Comparison of ENCODE assay signal across 11 mouse cellular contexts in the genomic region with DNA sequence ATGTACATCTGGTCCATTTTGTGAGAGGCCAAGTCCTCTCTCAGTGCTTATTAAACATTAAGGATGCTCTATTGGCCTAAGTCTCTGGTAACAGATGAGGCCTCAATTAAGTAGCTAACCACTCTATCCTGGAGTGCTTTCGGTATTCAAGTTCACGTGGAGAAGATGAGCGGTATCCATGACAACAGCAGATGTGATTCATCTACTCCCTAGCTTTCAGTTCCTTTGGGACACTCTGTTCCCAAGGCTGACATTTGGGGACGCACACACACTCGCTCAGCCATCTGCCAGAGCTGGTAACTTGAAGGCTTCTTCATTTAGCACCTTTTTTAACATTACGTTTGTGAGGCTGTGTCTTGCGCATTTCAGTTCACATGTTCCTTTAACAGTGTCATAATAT. TPM values are rescaled to one million over a fixed set of nuclear protein-coding genes. Genes with fewer than 3 reads are reported as not detected.
DNase-seq lines count a peak whose midpoint lies in the region; ATAC-seq lines count a peak whose summit lies in the region.
"Had no signal": no experiment of that assay in that cellular context is flagged by ENCODE, and none has a peak within 500 bp of the region (broad histone marks: within the 10 kb centered on the region; RNA-seq: fewer than 3 reads in every experiment).

No protein-coding gene starts in this region.

- 0 out of 2 replicates have a peak, but pooled peaks cover 3% of the 10 kb centered on the region for H3K4me1 ChIP-seq in forebrain, embryonic 16.5 days (replicated peaks; ENCODE audit: control insufficient read depth, insufficient read depth, low read length)
- peaks cover 28% of the 10 kb centered on the region for H3K4me1 ChIP-seq in neural tube, embryonic 13.5 days (replicated peaks)

- no peaks in the 10 kb centered on the region for H3K9me3 ChIP-seq in forebrain, embryonic 16.5 days (ENCODE audit: control insufficient read depth, low read length)
- no peaks in the 10 kb centered on the region for H3K9me3 ChIP-seq in neural tube, embryonic 13.5 days
- H3K9me3 ChIP-seq: embryonic facial prominence, embryonic 12.5 days; limb, embryonic 13.5 days had no signal

- H3K27me3 ChIP-seq in forebrain, embryonic 16.5 days (replicated peaks; ENCODE audit: control insufficient read depth, insufficient read depth, low read length), result no peaks in the 10 kb centered on the region
- no peaks in the 10 kb centered on the region for H3K27me3 ChIP-seq in neural tube, embryonic 13.5 days
- H3K27me3 ChIP-seq: embryonic facial prominence, embryonic 12.5 days had no signal

- no peak overlapping the region for H3K27ac ChIP-seq in forebrain, embryonic 16.5 days (ENCODE audit: low read length)
- peak overlapping the region; percentile 65; the same call in 1 of the 2 replicates for H3K27ac ChIP-seq in neural tube, embryonic 13.5 days (replicated peaks)
- H3K27ac ChIP-seq: embryonic facial prominence, embryonic 12.5 days; limb, embryonic 13.5 days had no signal

- H3K4me3 ChIP-seq in forebrain, embryonic 16.5 days (replicated peaks; ENCODE audit: low read length), result no peak overlapping the region
- no peak overlapping the region for H3K4me3 ChIP-seq in neural tube, embryonic 13.5 days
- H3K4me3 ChIP-seq: embryonic facial prominence, embryonic 12.5 days; limb, embryonic 13.5 days; myocyte had no signal

- DNase-seq in adrenal gland, adult 2 months, result peak; percentile 21
- no peak for DNase-seq in adrenal gland, postnatal 25 days
- peak; percentile 12 to 73 for DNase-seq in layer of hippocampus, postnatal 14 days (ENCODE audit: low spot score in 2 of 2)
- no peak for DNase-seq in spleen, adult 12 weeks (ENCODE audit: low spot score)
- no peak for DNase-seq in gastrocnemius, postnatal 36 days

- peak; percentile 61; the same call in 1 of the 2 replicates for ATAC-seq in forebrain, embryonic 16.5 days
- ATAC-seq in neural tube, embryonic 13.5 days (ENCODE audit: low read depth), result peak; percentile 63; the same call in 1 of the 2 replicates
- no peak for ATAC-seq in erythroid progenitor cell, adult 5-6 weeks (replicated peaks; ENCODE audit: low FRiP score, poor library complexity, severe bottlenecking)

- intact Hi-C loops in gastrocnemius, postnatal 36 days (cut with DNase I), result no loop called here

- 61% methylated on average over 7 of the region's 7 CpGs for WGBS in forebrain, embryonic 16.5 days
- 46% methylated on average over 7 of the region's 7 CpGs for WGBS in neural tube, embryonic 13.5 days

- H3K4me2 ChIP-seq in forebrain, embryonic 16.5 days (ENCODE audit: low read length), result no peak overlapping the region
- no peak overlapping the region for H3K4me2 ChIP-seq in neural tube, embryonic 13.5 days
- H3K4me2 ChIP-seq: embryonic facial prominence, embryonic 12.5 days; limb, embryonic 13.5 days had no signal

- H3K36me3 ChIP-seq in forebrain, embryonic 16.5 days (ENCODE audit: control insufficient read depth, insufficient read depth), result no peaks in the 10 kb centered on the region
- H3K36me3 ChIP-seq in neural tube, embryonic 13.5 days, result no peaks in the 10 kb centered on the region
- H3K36me3 ChIP-seq: embryonic facial prominence, embryonic 12.5 days; limb, embryonic 13.5 days had no signal

- H3K9ac ChIP-seq in forebrain, embryonic 16.5 days (replicated peaks; ENCODE audit: low read depth, low read length), result no peak overlapping the region
- no peak overlapping the region for H3K9ac ChIP-seq in neural tube, embryonic 13.5 days
- H3K9ac ChIP-seq: embryonic facial prominence, embryonic 12.5 days; limb, embryonic 13.5 days had no signal

RNA-seq across cellular contexts. Expression of gene Wdfy3, which starts 40.3 kb away (rescaled TPM):
- total RNA-seq in adrenal gland, adult 2 months (2021), result 10 to 100 TPM; 34.8 to 42.0 TPM
- polyA plus RNA-seq in adrenal gland, adult 2 months (2012; rRNA removed), result 22.5 and 25.1 TPM in 2 replicates
- total RNA-seq in adrenal gland, postnatal 25 days (2021), result 49.6 and 54.3 TPM in 2 replicates
- 28.0 TPM in 2 replicates for polyA plus RNA-seq in forebrain, embryonic 16.5 days (2015; fragmentation: Nextera tagmentation; extraction: Ambion mirVana)
- 100 to 1,000 TPM; 109 to 119 TPM for total RNA-seq in layer of hippocampus, postnatal 14 days (2021)
- polyA plus RNA-seq in neural tube, embryonic 13.5 days (2015; fragmentation: Nextera tagmentation; extraction: Ambion mirVana), result 27.0 and 31.1 TPM in 2 replicates
- 15.9 and 16.2 TPM in 2 replicates for total RNA-seq in erythroid progenitor cell, adult 5-6 weeks (2015; ENCODE audit: low replicate concordance)
- 13.7 and 17.8 TPM in 2 replicates for total RNA-seq in erythroid progenitor cell, adult 5-6 weeks (2017; ENCODE audit: low replicate concordance)
- 10 to 100 TPM; 18.3 to 21.2 TPM for total RNA-seq in gastrocnemius, postnatal 36 days (2021)

Comparison
In these comparisons a context has a peak if more than half of its experiments do, and no peak if none do; other contexts are left out.
1. DNase-seq: peak in adrenal gland, adult 2 months (single experiment) and layer of hippocampus, postnatal 14 days (2 of 2); none in adrenal gland, postnatal 25 days (single experiment), spleen, adult 12 weeks (single experiment) and gastrocnemius, postnatal 36 days (0 of 2).